8 mouse cellular contexts compared by ENCODE assay signal in genomic region chr11:119040600-119041324, GRCm38 (mm10). TPM values are rescaled to one million over a fixed set of nuclear protein-coding genes. Genes with fewer than 3 reads are reported as not detected.
A peak's percentile ranks its signal among the peaks of the same experiment; 100 is the strongest.
DNase-seq lines count a peak whose midpoint lies in the region; ATAC-seq lines count a peak whose summit lies in the region.

Gene Cbx8 (minus strand): TSS chr11:119040969.

- H3K4me3 ChIP-seq in hindbrain, embryonic 11.5 days (ENCODE audit: low read depth, low read length): peak within 1 kb of the TSS; percentile 73

- peak within 1 kb of the TSS; percentile 86 for H3K27ac ChIP-seq in hindbrain, embryonic 11.5 days (ENCODE audit: low read depth, low read length)

- ATAC-seq in frontal cortex, adult (ENCODE audit: low TSS enrichment): peak; percentile 86
- peak; percentile 94 for ATAC-seq in hindbrain, embryonic 11.5 days (ENCODE audit: low FRiP score)

- under 1% methylated on average over 53 of the region's 63 CpGs for WGBS in hindbrain, embryonic 11.5 days

- H3K4me1 ChIP-seq in hindbrain, embryonic 11.5 days (replicated peaks; ENCODE audit: control insufficient read depth, insufficient read depth, low read length): peaks cover 24% of the 10 kb centered on the region

- no peaks in the 10 kb centered on the region for H3K9me3 ChIP-seq in hindbrain, embryonic 11.5 days (ENCODE audit: control insufficient read depth, low read length)

- peak; percentile 99 for DNase-seq in MN1 (ENCODE audit: low spot score)
- peak; percentile 100 for DNase-seq in cerebellum, adult 9-10 months
- DNase-seq in hindbrain, embryonic 11.5 days (ENCODE audit: low spot score): peak; percentile 100
- DNase-seq in layer of hippocampus, postnatal 10 days (ENCODE audit: low spot score in 2 of 2): peak; percentile 99
- DNase-seq in lung, postnatal 10 days: peak; percentile 100
- peak; percentile 99 for DNase-seq in ovary, postnatal 36 days (ENCODE audit: low spot score)
- peak; percentile 99 for DNase-seq in thymus, postnatal 25 days

- H3K36me3 ChIP-seq in hindbrain, embryonic 11.5 days (ENCODE audit: control insufficient read depth, insufficient read depth, low read length): no peaks in the 10 kb centered on the region

- H3K27me3 ChIP-seq in hindbrain, embryonic 11.5 days (ENCODE audit: control insufficient read depth, insufficient read depth, low read length): peaks cover 74% of the 10 kb centered on the region

- H3K4me2 ChIP-seq in hindbrain, embryonic 11.5 days (replicated peaks; ENCODE audit: low read depth, low read length): peak within 1 kb of the TSS; percentile 97

- peak within 1 kb of the TSS; percentile 84 for H3K9ac ChIP-seq in hindbrain, embryonic 11.5 days (ENCODE audit: low read depth, low read length)

RNA-seq across cellular contexts. Expression of gene Cbx8, which starts in this region (rescaled TPM):
- 9.1 and 9.3 TPM in 2 replicates for polyA plus RNA-seq in hindbrain, embryonic 11.5 days (2014; fragmentation: Nextera tagmentation; extraction: Ambion mirVana)
- total RNA-seq in layer of hippocampus, postnatal 10 days (2021): 10 to 100 TPM; 12.4 to 13.1 TPM

Comparison
In these comparisons a context has a peak if more than half of its experiments do, and no peak if none do; other contexts are left out.
1. Peak in every context shown above with its lines: DNase-seq, ATAC-seq, H3K4me3 ChIP-seq and H3K27ac ChIP-seq.